Mouse (Mus musculus) heart, adult 18-20 months (tissue): ENCODE results near the gene Chp1. TPM values are rescaled to one million over a fixed set of nuclear protein-coding genes. Genes with fewer than 3 reads are reported as not detected.

Source experiments
- total RNA-seq, 2 experiments: library from RNA; stranded (reverse); gene quantifications; 2 replicates each; pipeline ENCODE4 v1.2.3; 2021

Gene Chp1
- total RNA-seq, 2 experiments from 2014 or later = 81.5 to 91.6 TPM

Other genes starting within 250 kb of the Chp1 start
- 10 to 100 TPM; 13.3 to 19.6 TPM for gene Dll4, start 221.9 kb upstream of the Chp1 start, total RNA-seq
- 1 to 10 TPM; 4.0 to 7.0 TPM for gene Chac1, start 196.5 kb upstream of the Chp1 start, total RNA-seq
- gene Ino80, start 70.0 kb upstream of the Chp1 start, total RNA-seq = 10 to 100 TPM in 1 of 2 experiments, 1 to 10 TPM in 1; 9.9 to 10.7 TPM
- gene Exd1, start 70 bp upstream of the Chp1 start, total RNA-seq = under 1 TPM; 0.25 to 0.44 TPM
- gene Nusap1, start 70.6 kb downstream of the Chp1 start, total RNA-seq = 1 to 10 TPM in 1 of 2 experiments, under 1 TPM in 1; 0.95 to 1.2 TPM
- under 1 TPM; 0.25 to 0.26 TPM for gene Oip5, start 70.8 kb downstream of the Chp1 start, total RNA-seq
- 10 to 100 TPM; 66.3 to 68.9 TPM for gene Ndufaf1, start 115.1 kb downstream of the Chp1 start, total RNA-seq
- gene Rtf1, start 127.4 kb downstream of the Chp1 start, total RNA-seq = 10 to 100 TPM; 23.1 to 25.1 TPM
- gene Itpka, start 194.6 kb downstream of the Chp1 start, total RNA-seq = under 1 TPM; 0.42 to 0.98 TPM
- under 1 TPM in 1 of 2 experiments, not detected in 1; 0.13 TPM for gene Ltk, start 212.7 kb downstream of the Chp1 start, total RNA-seq
- gene Rpap1, start 239.8 kb downstream of the Chp1 start, total RNA-seq = 10 to 100 TPM; 14.6 to 14.9 TPM